24 mouse cellular contexts compared by ENCODE assay signal in the genomic region with DNA sequence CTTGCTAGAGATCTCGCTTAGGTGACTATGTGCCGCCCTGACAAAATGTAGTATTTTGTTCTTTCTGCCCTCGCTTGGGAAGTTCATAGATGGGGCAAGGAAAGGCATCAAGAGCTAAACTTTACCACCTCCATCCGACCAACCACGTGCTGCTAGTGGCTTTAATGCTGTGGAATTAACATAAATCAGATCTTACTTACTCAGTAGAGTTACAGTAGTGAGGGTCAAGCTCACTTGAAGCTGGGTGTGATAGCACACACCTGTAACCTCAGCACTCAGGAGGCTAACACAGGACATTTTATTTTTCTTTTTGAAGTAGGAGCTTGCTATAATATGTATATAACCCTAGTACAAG. TPM values are rescaled to one million over a fixed set of nuclear protein-coding genes. Genes with fewer than 3 reads are reported as not detected.
"Had no signal": no experiment of that assay in that cellular context is flagged by ENCODE, and none has a peak within 500 bp of the region (broad histone marks: within the 10 kb centered on the region; RNA-seq: fewer than 3 reads in every experiment).

No protein-coding gene starts in this region.

- H3K4me2 ChIP-seq: intestine, embryonic 15.5 days; kidney, embryonic 15.5 days; lung, embryonic 14.5 days; midbrain, embryonic 13.5 days; neural tube, embryonic 12.5 days; neural tube, embryonic 15.5 days had no signal

- H3K9me3 ChIP-seq: intestine, embryonic 15.5 days; kidney, embryonic 15.5 days; midbrain, embryonic 13.5 days; neural tube, embryonic 12.5 days; neural tube, embryonic 15.5 days had no signal

- ATAC-seq: lung, postnatal 0 days; midbrain, embryonic 13.5 days had no signal

- H3K9ac ChIP-seq: intestine, embryonic 15.5 days; kidney, embryonic 15.5 days; liver, embryonic 14.5 days; liver, postnatal 0 days; lung, embryonic 14.5 days; midbrain, embryonic 13.5 days; neural tube, embryonic 12.5 days; neural tube, embryonic 15.5 days had no signal

- H3K27ac ChIP-seq: intestine, embryonic 15.5 days; kidney, embryonic 15.5 days; left cerebral cortex, adult 2 months; liver, embryonic 14.5 days; macrophage; midbrain, embryonic 13.5 days; neural tube, embryonic 12.5 days; neural tube, embryonic 15.5 days; stomach, postnatal 0 days had no signal

- DNase-seq: kidney, adult 11 months; kidney, adult 8-10 months; kidney, postnatal 10 days; kidney, postnatal 36 days; layer of hippocampus, postnatal 36 days; liver, postnatal 0 days; lung, embryonic 14.5 days; right cerebral cortex, adult 18-20 months; right cerebral cortex, postnatal 14 days; right cerebral cortex, postnatal 4 days; thymus, adult 2 months; thymus, postnatal 14 days; thymus, postnatal 4 days had no signal

- H3K4me3 ChIP-seq: intestine, embryonic 15.5 days; kidney, embryonic 15.5 days; left cerebral cortex, adult 2 months; midbrain, embryonic 13.5 days; neural tube, embryonic 12.5 days; neural tube, embryonic 15.5 days had no signal

- H3K36me3 ChIP-seq: intestine, embryonic 15.5 days; neural tube, embryonic 12.5 days; neural tube, embryonic 15.5 days had no signal

- H3K4me1 ChIP-seq: intestine, embryonic 15.5 days; midbrain, embryonic 13.5 days; neural tube, embryonic 12.5 days had no signal

- H3K27me3 ChIP-seq: intestine, embryonic 15.5 days; kidney, embryonic 15.5 days; midbrain, embryonic 13.5 days; neural tube, embryonic 12.5 days; neural tube, embryonic 15.5 days had no signal

RNA-seq across cellular contexts. Expression of a gene that starts 36.4 kb away (rescaled TPM):
- polyA plus RNA-seq: limb, embryonic 14.5 days; neural tube, embryonic 15.5 days had no signal
